Mouse (Mus musculus): ENCODE data around the gene Ddi1.

GRCm38 (mm10) chr9:6277526-6277925 lies 7.9 kb upstream of the Ddi1 start:
- TF ChIP-seq CTCF (conservative IDR thresholded peaks at IDR 0.05; ENCODE audit: low read length) = no peak
- TF ChIP-seq POU5F1 (IDR thresholded peaks at IDR 0.05; ENCODE audit: borderline replicate concordance, low read length) = no peak

Measured in E14TG2a.4 (cell line).